Mouse (Mus musculus): ENCODE measurements at regions not wholly inside any gene's neighbourhood (a gene's known extent, or its start where the extent isn't known, plus 50 kb on each side); places are given as distances from the start of the nearest gene placed in this dataset.
"Not testable (repeated sequence)": the region's sequence is repeated elsewhere in the genome, so short reads cannot be mapped to it uniquely, and the experiment has no call there.

DNA sequence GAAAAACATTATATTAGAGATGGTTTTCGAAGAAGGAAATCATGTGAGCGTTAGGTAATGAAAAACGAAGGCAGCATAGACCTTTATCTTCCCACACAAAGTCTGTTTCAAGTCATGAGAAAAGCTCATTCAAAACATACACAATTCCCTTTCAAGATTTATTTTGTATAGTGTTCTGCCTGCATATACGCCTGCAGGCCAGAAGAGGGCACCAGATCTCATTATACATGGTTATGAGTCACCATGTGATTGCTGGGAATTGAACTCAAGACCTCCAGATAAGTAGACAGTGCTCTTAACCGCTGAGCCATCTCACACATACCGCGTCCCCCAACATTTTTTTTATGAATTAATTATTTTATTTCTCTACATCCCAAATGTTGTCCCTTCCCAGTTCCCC is 578.3 kb upstream of the Ccdc54 start:
- DNase-seq (ENCODE audit: extremely low spot score, low spot score) = no peak

DNA sequence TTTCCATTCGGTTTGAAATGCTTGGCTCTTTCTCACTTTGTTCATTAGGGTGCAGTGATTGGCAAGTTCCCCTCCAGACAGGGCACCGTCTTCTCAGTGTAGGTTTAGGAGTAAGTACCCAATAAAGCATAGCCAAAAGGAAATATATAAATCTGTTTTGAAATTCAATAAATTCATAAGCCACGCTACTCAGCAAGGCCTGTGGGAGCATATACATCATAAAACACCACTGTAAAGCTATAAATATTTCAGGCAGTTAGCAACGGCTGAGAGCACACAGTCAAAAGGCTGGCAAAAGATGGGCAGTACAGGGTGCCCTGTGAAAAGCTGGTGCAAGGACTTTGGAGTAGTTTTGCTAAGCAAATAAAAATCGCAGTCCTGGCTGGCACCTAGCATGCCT is 569.8 kb upstream of the Ccdc54 start:
- DNase-seq (ENCODE audit: extremely low spot score, low spot score) = no peak

GRCm38 (mm10) chr16:51138575-51138974 is 547.6 kb upstream of the Ccdc54 start:
- DNase-seq (ENCODE audit: extremely low spot score, low spot score) = no peak

- no peak for DNase-seq (ENCODE audit: extremely low spot score, low spot score)
These were observed 528.9 kb upstream of the Ccdc54 start for GRCm38 (mm10) chr16:51119835-51120234.

- DNase-seq (ENCODE audit: extremely low spot score, low spot score) = no peak
These were observed 527.4 kb upstream of the Ccdc54 start for GRCm38 (mm10) chr16:51118365-51118764.

DNA sequence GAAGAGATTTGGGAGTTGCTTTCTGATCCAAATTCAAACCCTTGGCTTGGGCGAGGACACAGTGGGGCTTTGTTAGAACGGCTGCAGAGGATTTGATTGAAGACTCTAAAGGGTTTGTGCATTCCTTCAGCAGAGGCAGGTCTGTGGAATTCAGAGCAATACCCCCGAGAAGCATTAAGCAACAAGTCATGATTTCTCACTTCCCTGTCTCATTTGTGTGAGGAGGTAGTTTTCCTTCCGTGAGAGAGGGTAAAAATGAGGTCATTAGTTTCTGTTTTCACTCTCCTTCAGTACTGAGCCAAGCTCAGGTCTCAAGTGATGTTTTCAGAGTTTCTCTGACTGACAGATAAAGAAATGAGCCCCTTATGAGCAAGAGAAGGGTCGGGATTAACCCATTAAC is 526.9 kb upstream of the Ccdc54 start:
- no peak for DNase-seq (ENCODE audit: extremely low spot score, low spot score)

GRCm38 (mm10) chr16:51109864-51110263 is 518.9 kb upstream of the Ccdc54 start:
- DNase-seq (ENCODE audit: extremely low spot score, low spot score) = no peak

DNA sequence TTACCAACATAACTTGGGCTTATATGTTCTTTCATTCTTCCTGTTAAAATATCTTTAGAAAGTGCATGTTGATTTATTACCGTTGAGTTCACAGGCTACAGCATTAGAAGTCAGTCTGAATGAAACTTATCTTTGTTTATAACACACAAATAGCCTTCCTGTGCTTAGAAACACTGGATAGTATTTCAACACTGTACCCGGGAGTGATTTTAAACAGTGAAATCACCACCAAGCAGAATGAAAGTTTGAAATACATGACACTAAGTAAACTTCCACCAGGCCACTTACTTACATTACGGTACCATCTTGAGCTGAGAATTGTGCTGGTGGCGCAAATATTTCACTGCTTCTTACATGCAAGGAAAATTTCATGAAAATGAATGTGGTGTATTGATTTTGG is 516.5 kb upstream of the Ccdc54 start:
- DNase-seq (ENCODE audit: extremely low spot score, low spot score) = no peak

GRCm38 (mm10) chr16:51086556-51086955 is 495.6 kb upstream of the Ccdc54 start:
- DNase-seq (ENCODE audit: extremely low spot score, low spot score) = no peak

DNA sequence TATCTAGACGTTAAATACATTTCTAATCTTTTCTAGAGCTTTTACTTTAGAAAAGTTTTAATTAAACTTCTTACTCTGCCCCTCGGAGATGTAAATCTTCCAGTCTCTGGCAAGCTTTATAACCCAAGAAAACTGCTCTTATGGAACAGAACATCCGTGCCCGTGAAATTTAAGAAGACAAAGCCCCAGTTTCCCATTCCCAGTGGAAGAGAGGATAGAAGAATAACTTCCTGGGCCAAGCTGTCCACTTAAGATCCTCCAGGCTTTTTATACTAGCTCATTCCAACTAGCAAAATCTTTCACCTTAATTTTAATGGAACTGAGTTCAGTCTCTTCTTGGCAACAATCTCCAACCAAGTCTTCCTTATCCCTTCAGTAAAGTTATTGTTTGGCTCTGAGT is 489.2 kb upstream of the Ccdc54 start:
- DNase-seq (ENCODE audit: extremely low spot score, low spot score) = no peak

DNA sequence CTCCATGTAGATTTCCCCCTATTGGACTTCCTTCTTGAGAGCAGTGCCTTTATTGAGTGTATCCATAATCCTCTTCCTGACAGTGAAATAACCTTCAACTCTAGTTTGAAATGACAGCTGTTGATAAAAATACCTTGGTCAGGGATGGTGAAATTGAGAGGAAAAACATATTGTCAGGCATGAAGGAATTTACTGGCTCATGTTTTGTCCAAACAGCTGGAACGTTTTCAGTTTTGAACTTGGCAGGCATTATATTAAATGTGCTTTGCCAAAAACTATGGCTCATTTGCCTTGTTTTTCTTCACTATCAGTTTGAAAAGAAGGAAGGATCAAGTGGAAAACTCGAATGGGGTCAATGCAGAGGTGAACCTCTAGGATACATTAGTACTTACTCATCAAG is 457.7 kb upstream of the Ccdc54 start:
- DNase-seq (ENCODE audit: extremely low spot score, low spot score) = no peak

- DNase-seq (ENCODE audit: extremely low spot score, low spot score) = no peak
These were observed 457.2 kb upstream of the Ccdc54 start for GRCm38 (mm10) chr16:51048169-51048568.

- DNase-seq (ENCODE audit: extremely low spot score, low spot score) = no peak
These were observed 450.4 kb upstream of the Ccdc54 start for GRCm38 (mm10) chr16:51041311-51041710.

GRCm38 (mm10) chr16:51002876-51003275 is 411.9 kb upstream of the Ccdc54 start:
- DNase-seq (ENCODE audit: extremely low spot score, low spot score) = no peak

DNA sequence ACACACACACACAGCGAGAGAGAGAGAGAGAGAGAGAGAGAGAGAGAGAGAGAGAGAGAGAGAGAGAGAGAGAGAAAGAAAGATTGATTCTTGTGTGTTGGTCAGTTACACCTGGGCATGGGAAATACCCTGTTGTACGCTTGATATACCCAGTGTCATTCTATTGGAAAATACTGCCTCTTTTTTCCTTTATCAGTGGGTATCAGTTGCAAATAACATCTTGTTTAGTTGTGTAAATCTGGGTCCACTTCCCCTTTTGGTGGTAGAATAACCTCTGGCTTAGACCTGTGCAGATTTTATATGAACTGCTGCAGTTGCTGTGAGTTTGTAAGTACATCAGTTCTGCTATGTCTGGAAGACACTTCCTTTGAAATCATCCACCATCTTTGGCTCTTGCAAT is 373.4 kb upstream of the Ccdc54 start:
- DNase-seq (ENCODE audit: extremely low spot score, low spot score) = no peak

- DNase-seq (ENCODE audit: extremely low spot score, low spot score) = no peak
These were observed 353.1 kb upstream of the Ccdc54 start for GRCm38 (mm10) chr16:50944091-50944490.

DNA sequence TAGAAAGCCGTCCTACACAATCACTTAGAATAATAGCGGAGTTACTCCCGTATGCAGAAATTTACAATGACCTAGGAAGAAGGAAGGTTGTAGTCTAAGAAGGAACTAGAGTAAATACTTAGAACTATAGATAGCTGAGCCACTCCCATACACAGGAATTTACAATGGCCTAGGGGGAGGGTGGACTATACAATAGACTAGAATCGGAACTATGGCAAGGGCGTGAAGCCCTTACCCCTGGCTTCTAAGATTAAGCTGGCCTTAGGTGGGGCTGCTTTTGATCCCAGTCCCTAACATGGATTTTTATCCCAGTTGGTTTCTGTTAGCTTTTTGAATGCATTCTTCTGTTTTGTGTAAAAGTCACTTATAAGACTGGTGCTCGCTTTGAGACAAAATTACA is 352.6 kb upstream of the Ccdc54 start:
- not testable (repeated sequence) for DNase-seq (ENCODE audit: extremely low spot score, low spot score)

DNA sequence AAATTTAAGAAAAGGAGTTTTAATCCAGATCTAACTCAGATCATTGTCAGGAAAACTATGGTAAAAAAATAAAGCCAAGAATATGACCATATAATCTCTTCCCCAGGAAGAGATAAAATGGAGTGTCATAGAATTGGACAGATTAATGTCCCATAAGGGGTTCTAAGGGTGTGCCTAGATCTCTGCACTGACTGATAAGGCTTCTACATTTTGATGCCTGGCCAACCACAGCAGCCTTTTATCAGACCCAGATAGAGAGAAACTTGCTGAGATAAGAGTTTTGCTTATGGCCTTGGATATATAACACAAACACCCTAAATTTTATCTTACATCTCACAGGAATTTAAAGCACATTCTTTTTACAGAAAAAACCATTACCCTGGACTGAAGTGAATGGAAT is 351.3 kb upstream of the Ccdc54 start:
- no peak for DNase-seq (ENCODE audit: extremely low spot score, low spot score)

- no peak for DNase-seq (ENCODE audit: extremely low spot score, low spot score)
These were observed 348.4 kb upstream of the Ccdc54 start for GRCm38 (mm10) chr16:50939316-50939715.

DNA sequence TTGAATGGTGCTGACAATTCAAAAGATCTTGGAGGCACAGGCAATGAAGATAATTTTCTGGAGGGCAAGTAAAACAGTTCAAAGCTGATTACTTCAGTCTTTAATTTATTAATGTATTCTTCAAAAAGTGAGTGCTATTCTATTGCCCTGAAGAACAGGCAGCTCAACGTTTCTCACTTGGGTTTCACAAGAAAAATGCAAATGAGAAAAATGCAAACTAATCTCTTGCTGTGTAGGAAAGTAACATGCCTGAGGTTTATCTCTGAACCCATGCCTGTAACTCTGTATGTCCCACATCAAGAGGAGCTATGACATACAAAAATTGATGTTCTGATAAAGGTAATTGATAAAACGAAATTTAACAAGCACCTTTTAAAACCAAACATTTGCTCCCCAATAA is 316.8 kb upstream of the Ccdc54 start:
- DNase-seq (ENCODE audit: extremely low spot score, low spot score) = no peak

GRCm38 (mm10) chr16:50899151-50899550 is 308.2 kb upstream of the Ccdc54 start:
- DNase-seq (ENCODE audit: extremely low spot score, low spot score) = no peak

GRCm38 (mm10) chr16:50877926-50878325 is 287.0 kb upstream of the Ccdc54 start:
- DNase-seq (ENCODE audit: extremely low spot score, low spot score) = no peak

DNA sequence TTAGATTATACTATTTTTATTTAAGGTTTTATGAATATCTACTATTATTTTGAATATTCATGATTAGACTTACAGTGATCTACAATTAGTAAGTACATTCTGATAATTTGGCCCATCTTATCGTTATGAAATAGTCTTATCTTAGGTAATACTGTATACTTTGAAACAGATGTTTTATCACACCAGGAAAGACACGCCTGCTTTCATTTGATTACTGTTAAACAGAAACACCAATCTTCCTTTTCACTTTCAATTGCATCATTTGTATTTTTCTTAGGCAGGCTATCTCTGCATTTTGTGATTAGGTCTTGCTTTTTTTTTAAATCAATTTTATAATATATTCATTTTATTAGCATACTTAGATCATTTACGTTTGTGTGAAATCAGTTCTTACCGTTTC is 280.4 kb upstream of the Ccdc54 start:
- DNase-seq (ENCODE audit: extremely low spot score, low spot score) = no peak

DNA sequence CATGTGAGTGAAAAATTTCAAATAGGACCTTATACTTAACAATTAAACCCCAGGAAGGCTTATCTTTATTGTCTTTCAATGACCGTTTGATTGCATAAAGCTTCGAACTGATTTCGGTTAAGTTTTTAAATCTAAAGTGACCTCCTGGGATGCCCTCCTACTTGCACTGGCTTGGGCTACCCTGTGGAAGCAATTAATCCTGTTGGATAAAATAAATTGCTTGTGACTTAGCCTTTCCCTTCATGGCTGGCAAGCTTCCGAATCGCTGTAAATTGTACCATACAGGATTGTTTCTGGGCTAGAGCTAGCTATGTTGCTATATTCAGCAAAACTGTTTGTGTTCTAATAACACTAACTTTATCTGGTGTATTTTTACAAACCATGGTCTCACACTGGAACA is 272.6 kb upstream of the Ccdc54 start:
- DNase-seq (ENCODE audit: extremely low spot score, low spot score) = no peak

Data from neural tube, embryonic 10.5 days (tissue).